Mouse (Mus musculus) lung, embryonic 14.5 days (tissue): Measurements from ENCODE around the gene Sirpa. TPM values are rescaled to one million over a fixed set of nuclear protein-coding genes. Genes with fewer than 3 reads are reported as not detected.

Experiments
- ATAC-seq: fragments of 200-750 bp; cut with Nextera tagmentation; 2 replicates; pipeline ENCODE4 v1.8.0; 2017; ENCODE audit warnings: mild to moderate bottlenecking, moderate TSS enrichment, moderate library complexity; ENCODE audit not compliant: insufficient read depth
- DNase-seq: peaks from one replicate; pipeline ENCODE4 v3.0.0-alpha.2; 2015
- H3K27ac ChIP-seq: fragments of 300-500 bp; sonication (generic); 2 replicates; pipeline ENCODE4 v1.5.1; 2014; ENCODE audit warnings: low read depth, mild to moderate bottlenecking, moderate library complexity
- H3K27me3 ChIP-seq: fragments of 300-500 bp; sonication (generic); 2 replicates; pipeline ENCODE4 v1.6.1; 2014; ENCODE audit warnings: low read length, control low read depth; ENCODE audit not compliant: insufficient read depth
- H3K36me3 ChIP-seq: fragments of 300-500 bp; sonication (generic); 2 replicates; pipeline ENCODE4 v1.6.1; 2014; ENCODE audit warnings: control low read depth; ENCODE audit not compliant: insufficient read depth
- H3K4me1 ChIP-seq: fragments of 300-500 bp; sonication (generic); 2 replicates; pipeline ENCODE4 v1.6.1; 2014; ENCODE audit warnings: antibody characterized with exemption, control low read depth; ENCODE audit not compliant: insufficient read depth
- H3K4me2 ChIP-seq: fragments of 300-500 bp; sonication (generic); 2 replicates; pipeline ENCODE4 v1.6.1; 2014; ENCODE audit warnings: mild to moderate bottlenecking
- H3K4me3 ChIP-seq: fragments of 300-500 bp; sonication (generic); 2 replicates; pipeline ENCODE4 v1.5.1; 2014; ENCODE audit warnings: low read depth, low read length
- H3K9ac ChIP-seq: fragments of 300-500 bp; sonication (generic); 2 replicates; pipeline ENCODE4 v1.6.1; 2014
- H3K9me3 ChIP-seq: fragments of 300-500 bp; sonication (generic); 2 replicates; pipeline ENCODE4 v1.6.1; 2016; ENCODE audit warnings: low read depth, low read length, control low read depth
- CTCF ChIP-seq: IDR thresholded peaks from 2 replicates; pipeline ENCODE4 v1.5.1; 2016; ENCODE audit warnings: antibody characterized with exemption, low read depth
- WGBS: fragments of 180-500 bp; shearing (Covaris S2); extraction: QIAGEN DNeasy Blood & Tissue Kit; methylation state at CpG from one replicate; pipeline ENCODE4 v1.1.7; 2014; 5-methylcytosine and 5-hydroxymethylcytosine counted together
- polyA plus RNA-seq: library from polyadenylated mRNA; unstranded; fragments of >200 nt; fragmentation: Nextera tagmentation; extraction: Ambion mirVana; gene quantifications from 2 replicates; pipeline ENCODE4 v1.2.1, GENCODE M21; 2014

Sirpa gene
- polyA plus RNA-seq, 1 experiment from 2014 or later, result 26.5 TPM

- Histone ChIP-seq H3K4me3 (no peak overlapping the region), H3K27ac (no peak overlapping the region), H3K9ac (no peak overlapping the region), H3K4me1 (no peaks in the 10 kb centered on the region), H3K4me2 (no peak overlapping the region), H3K9me3 (no peaks in the 10 kb centered on the region), H3K36me3 (no peaks in the 10 kb centered on the region), H3K27me3 (no peaks in the 10 kb centered on the region)
- ATAC-seq (no peak), DNase-seq (no peak)
- TF ChIP-seq CTCF, result no peak
- 68% methylated on average over 6 of the region's 6 CpGs for WGBS
Measured at GRCm38 (mm10) chr2:129556081-129556480, 36.6 kb upstream of the Sirpa start.

DNA sequence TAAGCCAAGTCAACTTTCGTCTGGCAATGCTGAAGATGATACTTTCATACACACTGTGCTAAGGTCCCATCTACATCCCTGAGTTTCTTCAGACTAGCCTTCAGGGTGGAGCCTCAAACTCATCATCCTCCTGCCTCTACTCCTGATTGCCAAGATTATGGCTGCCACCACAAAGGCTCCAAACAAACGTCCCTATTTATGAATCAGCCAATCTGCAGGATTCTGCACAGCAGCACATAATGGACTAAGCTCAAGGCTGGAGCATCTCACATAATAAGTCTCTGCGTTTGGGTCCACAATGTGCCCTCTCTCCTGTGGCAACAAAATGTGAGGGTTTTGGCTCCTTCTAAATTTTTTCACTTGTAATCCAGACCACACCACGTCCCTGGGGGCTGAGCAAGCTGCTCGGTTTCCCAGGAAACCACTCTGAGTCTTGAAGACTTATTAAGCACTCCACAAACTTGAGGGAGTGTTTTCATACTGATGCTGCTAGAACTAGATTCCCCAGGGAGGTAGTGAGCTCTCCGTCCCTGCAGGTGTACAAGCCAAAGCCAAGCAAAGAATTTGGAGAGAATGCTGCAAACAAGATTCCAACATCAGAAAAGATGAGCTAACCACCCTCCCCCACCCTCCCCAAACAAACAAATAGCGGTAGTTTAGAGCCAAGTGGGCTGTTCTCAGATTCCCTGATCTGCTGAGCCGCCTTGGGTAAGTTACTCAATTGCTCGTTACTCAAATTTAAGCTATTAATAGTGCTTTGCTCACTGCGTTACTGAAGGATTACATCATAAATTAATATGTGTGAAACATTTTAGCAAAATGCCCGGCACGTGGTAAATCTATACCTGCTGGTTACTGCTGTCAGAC lies 34.4 kb upstream of the Sirpa start:
- no peaks in the 10 kb centered on the region for H3K27me3 ChIP-seq
- no peak for ATAC-seq

DNA sequence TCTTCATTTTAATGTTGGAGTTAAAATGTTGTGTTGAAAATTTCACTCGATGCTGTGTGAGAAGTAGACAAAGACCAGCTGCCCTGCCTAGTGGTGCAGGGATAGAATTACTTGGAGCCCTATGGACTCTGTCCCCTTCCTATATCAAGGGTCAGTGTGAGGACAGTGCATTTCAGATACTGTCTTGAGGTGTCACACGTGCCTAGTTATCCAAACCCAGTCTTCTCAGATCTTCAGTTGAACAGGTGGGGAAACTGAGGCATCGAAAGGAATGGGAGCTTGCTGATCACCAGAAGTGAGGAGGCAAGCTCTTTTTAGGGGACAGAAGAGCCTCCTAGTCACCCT lies 33.8 kb upstream of the Sirpa start:
- DNase-seq (no peak), ATAC-seq (no peak)
- no peak overlapping the region for H3K4me3 ChIP-seq
- H3K27me3 ChIP-seq, result no peaks in the 10 kb centered on the region
- H3K4me1 ChIP-seq, result no peaks in the 10 kb centered on the region
- WGBS, result 58% methylated on average over 3 of the region's 3 CpGs
- H3K27ac ChIP-seq, result no peak overlapping the region
- H3K4me2 ChIP-seq, result no peak overlapping the region
- H3K36me3 ChIP-seq, result no peaks in the 10 kb centered on the region
- H3K9ac ChIP-seq, result no peak overlapping the region
- no peaks in the 10 kb centered on the region for H3K9me3 ChIP-seq
- TF ChIP-seq CTCF, result no peak

More for the DNA sequence above, 34.4 kb upstream of the Sirpa start:
- no peak for DNase-seq
- Histone ChIP-seq H3K4me1 (no peaks in the 10 kb centered on the region), H3K4me3 (no peak overlapping the region), H3K36me3 (no peaks in the 10 kb centered on the region), H3K27ac (no peak overlapping the region), H3K4me2 (no peak overlapping the region), H3K9ac (no peak overlapping the region), H3K9me3 (no peaks in the 10 kb centered on the region)
- 45% methylated on average over 12 of the region's 12 CpGs for WGBS
- no peak for TF ChIP-seq CTCF

DNA sequence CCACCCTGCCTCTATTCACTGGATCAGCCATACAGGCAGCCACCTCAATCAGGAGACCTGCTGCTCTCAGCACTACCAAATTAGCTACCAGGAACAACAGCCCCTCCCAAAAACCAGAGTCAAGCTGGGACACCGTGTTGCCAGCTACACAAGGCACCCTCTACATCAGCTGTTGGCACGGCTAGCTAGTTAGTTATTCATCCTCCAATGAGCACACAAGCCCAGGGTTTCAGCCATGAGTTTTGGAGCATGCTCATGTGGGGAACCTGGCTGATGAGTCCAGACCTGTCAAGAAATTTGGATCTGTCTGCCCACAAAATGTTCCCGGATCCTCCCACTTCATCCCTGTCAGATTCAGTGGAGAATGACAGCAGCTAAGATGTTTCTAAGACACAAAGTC lies 30.8 kb upstream of the Sirpa start:
- no peak overlapping the region for H3K4me2 ChIP-seq
- H3K9me3 ChIP-seq, result no peaks in the 10 kb centered on the region
- no peak for TF ChIP-seq CTCF
- DNase-seq, result no peak
- H3K36me3 ChIP-seq, result no peaks in the 10 kb centered on the region
- 67% methylated on average over 3 of the region's 3 CpGs for WGBS
- no peak overlapping the region for H3K27ac ChIP-seq
- H3K4me3 ChIP-seq, result no peak overlapping the region
- H3K4me1 ChIP-seq, result no peaks in the 10 kb centered on the region
- no peak for ATAC-seq
- no peaks in the 10 kb centered on the region for H3K27me3 ChIP-seq
- H3K9ac ChIP-seq, result no peak overlapping the region

DNA sequence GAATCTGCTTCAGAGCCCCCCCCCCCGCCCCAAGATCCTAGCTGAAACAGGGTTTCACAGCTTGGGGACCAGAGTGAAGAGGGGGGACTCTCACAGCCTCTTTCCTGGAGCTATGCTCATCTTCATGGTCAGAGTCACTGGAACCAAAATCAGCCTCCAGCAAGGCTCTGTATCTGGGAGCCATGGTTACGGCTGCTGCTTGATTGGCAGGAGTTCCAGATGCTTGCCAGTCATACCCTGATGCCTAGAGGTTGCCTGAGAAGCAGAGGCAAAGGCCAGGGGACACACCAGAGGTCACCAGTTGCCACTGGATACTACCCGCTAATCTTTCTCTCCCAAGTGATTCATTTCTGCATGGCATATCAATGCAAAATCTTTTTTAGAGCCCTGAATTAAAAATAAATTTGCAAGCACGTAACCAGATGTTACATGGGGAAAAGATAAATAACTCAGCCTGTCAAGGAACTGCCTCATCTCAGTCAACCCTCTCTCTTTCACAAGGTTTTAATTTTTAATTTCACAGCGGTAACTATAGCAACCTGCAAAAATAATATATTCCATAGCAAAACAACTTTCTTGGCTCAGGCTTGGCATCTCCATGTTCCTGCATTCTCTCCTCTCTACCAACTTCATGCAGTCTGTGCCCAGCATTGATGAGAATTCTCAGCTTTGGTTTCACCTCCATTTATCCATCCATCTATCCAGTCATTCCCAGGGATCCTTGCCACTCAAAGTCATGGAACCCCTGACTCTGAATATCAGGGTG lies 28.5 kb upstream of the Sirpa start:
- Histone ChIP-seq H3K9ac (no peak overlapping the region), H3K9me3 (no peaks in the 10 kb centered on the region), H3K27me3 (no peaks in the 10 kb centered on the region), H3K27ac (no peak overlapping the region), H3K36me3 (no peaks in the 10 kb centered on the region), H3K4me1 (no peaks in the 10 kb centered on the region), H3K4me3 (no peak overlapping the region), H3K4me2 (no peak overlapping the region)
- 72% methylated on average over 5 of the region's 5 CpGs for WGBS
- DNase-seq (no peak), ATAC-seq (no peak)
- no peak for TF ChIP-seq CTCF

- H3K4me2 ChIP-seq, result no peak overlapping the region
- H3K36me3 ChIP-seq, result no peaks in the 10 kb centered on the region
- DNase-seq, result no peak
- 0 out of 2 replicates have a peak, but pooled peaks cover under 1% of the 10 kb centered on the region for H3K27me3 ChIP-seq
- no peak for ATAC-seq
- no peaks in the 10 kb centered on the region for H3K9me3 ChIP-seq
- WGBS, result 62% methylated on average over 7 of the region's 7 CpGs
- H3K27ac ChIP-seq, result no peak overlapping the region
- H3K4me3 ChIP-seq, result no peak overlapping the region
- no peak overlapping the region for H3K9ac ChIP-seq
- H3K4me1 ChIP-seq, result no peaks in the 10 kb centered on the region
- TF ChIP-seq CTCF, result no peak
Measured at GRCm38 (mm10) chr2:129569120-129569519, 23.5 kb upstream of the Sirpa start.

GRCm38 (mm10) chr2:129569556-129569955 lies 23.1 kb upstream of the Sirpa start:
- 44% methylated on average over 5 of the region's 5 CpGs for WGBS

More at GRCm38 (mm10) chr2:129569556-129569955, 23.1 kb upstream of the Sirpa start:
- no peaks in the 10 kb centered on the region for H3K4me1 ChIP-seq
- H3K4me2 ChIP-seq, result no peak overlapping the region
- no peaks in the 10 kb centered on the region for H3K36me3 ChIP-seq
- no peak for DNase-seq
- H3K9me3 ChIP-seq, result no peaks in the 10 kb centered on the region
- ATAC-seq, result no peak
- no peak for TF ChIP-seq CTCF
- H3K27me3 ChIP-seq, result 0 out of 2 replicates have a peak, but pooled peaks cover 5% of the 10 kb centered on the region
- H3K9ac ChIP-seq, result no peak overlapping the region
- H3K4me3 ChIP-seq, result no peak overlapping the region
- H3K27ac ChIP-seq, result no peak overlapping the region
